Mouse (Mus musculus) G1E (cell line): ENCODE measurements at regions not wholly inside any gene's neighbourhood (a gene's known extent, or its start where the extent isn't known, plus 50 kb on each side); places are given as distances from the start of the nearest gene placed in this dataset.

Experiments
- CTCF ChIP-seq: IDR thresholded peaks from 2 replicates; pipeline ENCODE4 v1.5.1; 2012; ENCODE audit warnings: low read depth, low read length, inconsistent platforms, mixed read lengths
- GATA1 ChIP-seq: IDR thresholded peaks from 2 replicates; pipeline ENCODE4 v1.6.1; 2012; ENCODE audit warnings: borderline replicate concordance, low read length, inconsistent platforms, mixed read lengths

DNA sequence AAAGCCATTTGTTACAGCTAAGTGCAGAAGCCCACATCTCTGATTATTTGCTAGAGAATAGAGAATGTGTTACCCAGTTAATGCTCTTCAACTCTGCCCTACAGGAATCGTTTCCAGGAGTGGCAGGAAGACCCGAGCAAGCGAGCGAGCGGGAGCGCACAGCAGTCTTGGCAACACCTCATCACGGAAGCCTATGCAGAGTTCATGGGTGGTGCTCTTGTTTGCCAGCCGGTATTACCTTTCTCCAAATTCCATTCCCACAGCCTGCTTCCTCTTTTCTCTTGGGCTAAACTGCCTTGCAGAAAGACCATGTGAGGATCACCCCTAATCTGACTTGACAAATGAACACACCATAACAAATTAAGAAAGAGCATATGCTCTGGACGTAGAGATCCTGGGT lies 82.1 kb upstream of the Ssbp2 start:
- TF ChIP-seq CTCF (no peak), GATA1 (no peak)
